Mouse (Mus musculus) spleen, adult 2 months (tissue): ENCODE results near the gene Slc5a4a. TPM values are rescaled to one million over a fixed set of nuclear protein-coding genes. Genes with fewer than 3 reads are reported as not detected.

Experiments used
- DNase-seq, 2 experiments: peaks; one replicate each; pipeline versions ENCODE4 v3.0.0 to v3.0.0-alpha.2; 2012 to 2021; ENCODE audit warnings: low spot score in 2 of 2, low read depth in 1 of 2
- H3K27ac ChIP-seq: fragments of 200-500 bp; 2 replicates; pipeline ENCODE4 v1.5.1; 2012; ENCODE audit warnings: low read length, inconsistent platforms; ENCODE audit not compliant: insufficient read depth
- H3K27me3 ChIP-seq: fragments of 200-500 bp; 2 replicates; pipeline ENCODE4 v1.6.1; 2012; ENCODE audit warnings: mild to moderate bottlenecking, moderate library complexity, low read length, inconsistent platforms; ENCODE audit not compliant: control insufficient read depth, insufficient read depth
- H3K36me3 ChIP-seq: fragments of 200-500 bp; 2 replicates; pipeline ENCODE4 v1.6.1; 2012; ENCODE audit warnings: mild to moderate bottlenecking, low read length, inconsistent platforms; ENCODE audit not compliant: control insufficient read depth, insufficient read depth
- H3K4me1 ChIP-seq: fragments of 200-500 bp; 2 replicates; pipeline ENCODE4 v1.6.1; 2011; ENCODE audit warnings: inconsistent platforms; ENCODE audit not compliant: control insufficient read depth, insufficient read depth, insufficient read length
- H3K4me3 ChIP-seq: fragments of 200-500 bp; 2 replicates; pipeline ENCODE4 v1.5.1; 2011; ENCODE audit warnings: mild to moderate bottlenecking, inconsistent platforms; ENCODE audit not compliant: insufficient read depth, insufficient read length; ENCODE audit errors: extremely low read depth
- CTCF ChIP-seq: fragments of 200-500 bp; IDR thresholded peaks from 2 replicates; pipeline ENCODE4 v1.5.1; 2011; ENCODE audit warnings: mild to moderate bottlenecking, inconsistent platforms; ENCODE audit not compliant: insufficient read depth, insufficient read length, insufficient replicate concordance; ENCODE audit errors: extremely low read depth
- POLR2A ChIP-seq: fragments of 200-500 bp; IDR thresholded peaks from 2 replicates; pipeline ENCODE4 v1.6.1; 2011; ENCODE audit warnings: low read depth, low read length, inconsistent platforms
- WGBS: fragments of 180-500 bp; shearing (Covaris S2); methylation state at CpG from one replicate; pipeline ENCODE4 v1.1.7; 2018; 5-methylcytosine and 5-hydroxymethylcytosine counted together
- polyA plus RNA-seq: library from polyadenylated mRNA; depleted of rRNA; stranded (reverse); fragments of >200 nt; gene quantifications from 2 replicates; pipeline ENCODE4 v1.2.3, GENCODE M21; 2012

Gene Slc5a4a
- polyA plus RNA-seq, 1 experiment, result not detected

GRCm38 (mm10) chr10:76136318-76136717 is 10.9 kb upstream of the Slc5a4a start:
- H3K27ac ChIP-seq, result no peak overlapping the region
- H3K36me3 ChIP-seq, result no peaks in the 10 kb centered on the region
- no peaks in the 10 kb centered on the region for H3K4me1 ChIP-seq
- H3K27me3 ChIP-seq, result no peaks in the 10 kb centered on the region
- WGBS, result 77% methylated on average over 2 of the region's 2 CpGs
- DNase-seq, result no peak
- no peak for TF ChIP-seq POLR2A
- no peak for TF ChIP-seq CTCF
- H3K4me3 ChIP-seq, result no peak overlapping the region

GRCm38 (mm10) chr10:76146846-76147245 is 405 bp upstream of the Slc5a4a start:
- 70% methylated on average over 8 of the region's 8 CpGs for WGBS
- H3K27me3 ChIP-seq, result no peaks in the 10 kb centered on the region
- no peak overlapping the region for H3K27ac ChIP-seq

DNA sequence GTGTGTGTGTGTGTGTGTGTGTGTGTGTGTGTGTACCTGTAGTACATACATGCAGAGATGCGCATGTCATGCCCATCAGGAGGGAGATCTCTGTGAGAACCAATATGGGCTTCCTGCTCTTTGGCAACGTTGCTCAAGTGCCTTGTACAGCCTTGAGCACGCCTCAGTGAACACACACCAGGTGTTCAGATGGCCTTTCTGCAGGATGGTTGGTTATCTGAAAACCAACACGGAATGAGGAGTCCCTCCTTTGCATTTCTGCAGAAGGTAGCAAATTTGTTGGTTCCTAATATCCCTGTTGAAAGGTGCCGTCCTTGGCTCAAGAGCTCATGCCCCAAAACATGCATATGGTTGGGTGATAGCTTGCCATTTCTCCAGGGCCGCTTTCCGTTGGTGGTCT is 8.7 kb downstream of the Slc5a4a start:
- H3K4me1 ChIP-seq, result no peaks in the 10 kb centered on the region
- H3K27me3 ChIP-seq, result no peaks in the 10 kb centered on the region
- no peak for TF ChIP-seq POLR2A
- no peak for TF ChIP-seq CTCF
- H3K36me3 ChIP-seq, result no peaks in the 10 kb centered on the region
- H3K4me3 ChIP-seq, result no peak overlapping the region
- DNase-seq, result no peak
- WGBS, result 73% methylated on average over 7 of the region's 7 CpGs
- H3K27ac ChIP-seq, result no peak overlapping the region

More at GRCm38 (mm10) chr10:76146846-76147245, 405 bp upstream of the Slc5a4a start:
- DNase-seq, result no peak
- Histone ChIP-seq H3K4me3 (no peak overlapping the region), H3K36me3 (no peaks in the 10 kb centered on the region), H3K4me1 (no peaks in the 10 kb centered on the region)
- TF ChIP-seq CTCF, result no peak
- TF ChIP-seq POLR2A, result no peak

GRCm38 (mm10) chr10:76157528-76157927 is 10.3 kb downstream of the Slc5a4a start:
- no peaks in the 10 kb centered on the region for H3K27me3 ChIP-seq
- no peak overlapping the region for H3K4me3 ChIP-seq
- H3K4me1 ChIP-seq, result no peaks in the 10 kb centered on the region
- TF ChIP-seq CTCF (no peak), POLR2A (no peak)
- 81% methylated on average over 5 of the region's 5 CpGs for WGBS
- no peak for DNase-seq
- H3K27ac ChIP-seq, result no peak overlapping the region
- no peaks in the 10 kb centered on the region for H3K36me3 ChIP-seq

- Histone ChIP-seq H3K36me3 (no peaks in the 10 kb centered on the region), H3K27ac (no peak overlapping the region), H3K27me3 (no peaks in the 10 kb centered on the region), H3K4me3 (no peak overlapping the region), H3K4me1 (no peaks in the 10 kb centered on the region)
- WGBS, result 63% methylated on average over 1 of the region's 1 CpGs
- TF ChIP-seq POLR2A (no peak), CTCF (no peak)
- DNase-seq, result no peak
Observed at GRCm38 (mm10) chr10:76158009-76158408, 10.8 kb downstream of the Slc5a4a start.

GRCm38 (mm10) chr10:76174899-76175298 is 27.6 kb downstream of the Slc5a4a start:
- H3K4me3 ChIP-seq, result no peak overlapping the region
- TF ChIP-seq CTCF (no peak), POLR2A (no peak)
- H3K36me3 ChIP-seq, result no peaks in the 10 kb centered on the region
- H3K4me1 ChIP-seq, result no peaks in the 10 kb centered on the region
- H3K27me3 ChIP-seq, result no peaks in the 10 kb centered on the region
- H3K27ac ChIP-seq, result no peak overlapping the region
- 69% methylated on average over 2 of the region's 2 CpGs for WGBS
- DNase-seq, result no peak

GRCm38 (mm10) chr10:76185216-76185615 is 38.0 kb downstream of the Slc5a4a start:
- no peak for TF ChIP-seq POLR2A
- TF ChIP-seq CTCF, result no peak
- H3K4me3 ChIP-seq, result no peak overlapping the region
- no peak for DNase-seq
- H3K27me3 ChIP-seq, result no peaks in the 10 kb centered on the region
- H3K27ac ChIP-seq, result no peak overlapping the region
- no peaks in the 10 kb centered on the region for H3K36me3 ChIP-seq
- 67% methylated on average over 4 of the region's 4 CpGs for WGBS
- H3K4me1 ChIP-seq, result no peaks in the 10 kb centered on the region
